Mouse (Mus musculus): ENCODE measurements around the gene Gm21822. TPM values are rescaled to one million over a fixed set of nuclear protein-coding genes. Genes with fewer than 3 reads are reported as not detected.

The Gm21822 gene
- total RNA-seq (2023; ENCODE audit: inconsistent age), result not detected in 4 replicates

DNA sequence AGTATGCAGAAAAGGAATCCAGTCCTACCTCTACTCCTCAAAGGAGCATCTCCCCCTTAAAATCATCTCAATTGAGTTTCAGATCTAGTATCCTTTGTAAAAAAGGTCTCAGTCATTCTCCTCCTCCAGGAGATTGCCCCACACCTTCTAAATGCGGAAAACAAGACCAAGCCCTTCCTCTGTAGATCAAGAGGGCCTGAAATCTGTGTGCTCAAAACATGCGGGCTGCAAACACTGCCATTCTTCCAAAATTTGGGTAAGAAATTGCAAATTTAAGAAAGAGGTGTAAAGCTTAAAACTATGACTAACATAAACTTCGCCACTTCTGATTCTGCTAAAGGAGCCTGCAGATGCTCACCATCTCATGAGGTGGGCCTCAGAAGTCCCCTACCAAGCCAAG lies at the start of gene Gm21822:
Gene Gm21822 (plus strand): TSS at position 301 of the 400 bp plus-strand sequence.

Measured in B cell, adult (primary cell).